Mouse (Mus musculus): Measurements from ENCODE around the gene Defa28.
"Not testable (repeated sequence)": the region's sequence is repeated elsewhere in the genome, so short reads cannot be mapped to it uniquely, and the experiment has no call there.

The Defa28 gene

GRCm38 (mm10) chr8:21582706-21583105, at the start of gene Defa28:
Gene Defa28, plus strand, starts transcription at chr8:21583006.
- not testable (repeated sequence) for DNase-seq (ENCODE audit: low read depth)

DNA sequence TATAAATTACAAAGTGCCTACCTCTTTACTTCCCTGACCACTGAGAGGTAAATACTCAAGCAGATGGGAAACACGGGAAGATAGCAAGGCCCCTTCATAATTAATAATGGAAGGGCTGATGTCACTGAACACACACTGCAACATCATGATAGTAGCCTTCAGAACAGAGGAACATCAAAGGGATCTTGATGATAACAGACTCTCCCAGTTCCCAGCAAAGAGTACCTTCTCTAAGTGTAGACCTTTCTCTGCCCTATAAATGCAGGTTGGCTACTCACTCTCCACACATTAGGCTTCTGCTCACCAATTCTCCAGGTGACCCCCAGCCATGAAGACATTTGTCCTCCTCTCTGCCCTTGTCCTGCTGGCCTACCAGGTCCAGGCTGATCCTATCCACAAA, 17.7 kb upstream of the Defa28 start, which contains the start of gene Defa37:
Gene Defa37 (plus strand): TSS at position 301 of the 400 bp plus-strand sequence.
- not testable (repeated sequence) for DNase-seq (ENCODE audit: low read depth)

DNA sequence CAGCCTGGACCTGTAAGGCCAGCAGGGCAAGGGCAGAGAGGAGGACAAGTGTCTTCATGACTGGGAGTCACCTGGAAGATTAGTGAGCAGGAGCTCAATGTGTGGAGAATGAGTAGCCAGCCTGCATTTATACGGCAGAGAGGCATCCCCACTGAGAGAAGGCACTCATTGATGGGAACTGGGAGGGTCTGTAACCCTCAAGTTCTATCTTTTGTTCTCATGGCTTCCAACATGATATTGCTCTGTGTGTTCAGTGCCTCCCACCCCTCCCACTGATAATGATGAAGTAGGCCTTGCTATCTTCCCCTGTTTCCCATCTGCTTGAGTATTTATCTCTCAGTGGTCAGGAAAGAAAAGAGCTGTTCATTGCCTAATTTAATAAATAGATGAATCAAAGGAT, 11.6 kb downstream of the Defa28 start, which contains the start of gene Gm7861:
Gene Gm7861 (minus strand): TSS at position 101 of the 400 bp plus-strand sequence.
- DNase-seq (ENCODE audit: low read depth) = not testable (repeated sequence)

GRCm38 (mm10) chr8:21617883-21618282, 35.1 kb downstream of the Defa28 start, which contains the start of gene Defa26:
Gene Defa26, plus strand, starts transcription at chr8:21618183.
- not testable (repeated sequence) for DNase-seq (ENCODE audit: low read depth)
